Mouse (Mus musculus) cortical plate, adult 2 months (tissue): ENCODE results near the gene Anks1b. TPM values are rescaled to one million over a fixed set of nuclear protein-coding genes. Genes with fewer than 3 reads are reported as not detected.
A peak's percentile ranks its signal among the peaks of the same experiment; 100 is the strongest.

ENCODE experiments used
- H3K27ac ChIP-seq: fragments of 200-500 bp; 2 replicates; pipeline ENCODE4 v1.5.1; 2012; ENCODE audit warnings: low read length, control low read depth, inconsistent platforms; ENCODE audit not compliant: insufficient read depth
- H3K4me1 ChIP-seq: fragments of 200-500 bp; 2 replicates; pipeline ENCODE4 v1.6.1; 2011; ENCODE audit warnings: low read length; ENCODE audit not compliant: control insufficient read depth, insufficient read depth
- H3K4me3 ChIP-seq: fragments of 200-500 bp; 2 replicates; pipeline ENCODE4 v1.5.1; 2011; ENCODE audit warnings: mild to moderate bottlenecking, low read length, control low read depth; ENCODE audit not compliant: insufficient read depth
- CTCF ChIP-seq: fragments of 200-500 bp; IDR thresholded peaks from 2 replicates; pipeline ENCODE4 v1.5.1; 2011; ENCODE audit warnings: mild to moderate bottlenecking, control low read depth, low read length; ENCODE audit not compliant: insufficient read depth; ENCODE audit errors: extremely low read depth
- POLR2A ChIP-seq: fragments of 200-500 bp; IDR thresholded peaks from 2 replicates; pipeline ENCODE4 v1.6.1; 2011; ENCODE audit warnings: mild to moderate bottlenecking, low read length, control low read depth; ENCODE audit not compliant: insufficient read depth; ENCODE audit errors: extremely low read depth
- polyA plus RNA-seq: library from polyadenylated mRNA; depleted of rRNA; stranded (reverse); fragments of >200 nt; gene quantifications from 2 replicates; pipeline ENCODE4 v1.2.3, GENCODE M21; 2012

Gene Anks1b
- polyA plus RNA-seq, 1 experiment = 238 TPM

- Histone ChIP-seq H3K4me1 (peaks cover 2% of the 10 kb centered on the region; the same call in 1 of the 2 replicates), H3K27ac (no peak overlapping the region), H3K4me3 (no peak overlapping the region)
- no peak for TF ChIP-seq POLR2A
- no peak for TF ChIP-seq CTCF
Measured at GRCm38 (mm10) chr10:89942180-89942579, 68.9 kb downstream of the Anks1b start.

- no peak overlapping the region for H3K4me3 ChIP-seq
- H3K27ac ChIP-seq = no peak overlapping the region
- peaks cover 2% of the 10 kb centered on the region; the same call in 1 of the 2 replicates for H3K4me1 ChIP-seq
- TF ChIP-seq POLR2A (no peak), CTCF (no peak)
Measured at GRCm38 (mm10) chr10:89946636-89947349, 73.5 kb downstream of the Anks1b start.

- TF ChIP-seq CTCF (no peak), POLR2A (no peak)
- no peak overlapping the region for H3K4me3 ChIP-seq
- no peaks in the 10 kb centered on the region; the same call in 1 of the 2 replicates for H3K4me1 ChIP-seq
- H3K27ac ChIP-seq = no peak overlapping the region
Measured at GRCm38 (mm10) chr10:89974361-89974760, 101.1 kb downstream of the Anks1b start.

GRCm38 (mm10) chr10:89975431-89975841, 102.1 kb downstream of the Anks1b start:
- no peak for TF ChIP-seq POLR2A
- peak; percentile 55 for TF ChIP-seq CTCF
- no peaks in the 10 kb centered on the region; the same call in 1 of the 2 replicates for H3K4me1 ChIP-seq
- no peak overlapping the region for H3K27ac ChIP-seq
- H3K4me3 ChIP-seq = no peak overlapping the region

- no peak for TF ChIP-seq POLR2A
- no peak for TF ChIP-seq CTCF
- H3K4me3 ChIP-seq = no peak overlapping the region
- H3K4me1 ChIP-seq = no peaks in the 10 kb centered on the region; the same call in 1 of the 2 replicates
- no peak overlapping the region for H3K27ac ChIP-seq
Measured at GRCm38 (mm10) chr10:89976577-89976976, 103.3 kb downstream of the Anks1b start.

GRCm38 (mm10) chr10:89994171-89994570, 120.9 kb downstream of the Anks1b start:
- TF ChIP-seq POLR2A (no peak), CTCF (no peak)
- H3K27ac ChIP-seq = no peak overlapping the region
- peaks cover 6% of the 10 kb centered on the region; the same call in 1 of the 2 replicates for H3K4me1 ChIP-seq
- no peak overlapping the region for H3K4me3 ChIP-seq

GRCm38 (mm10) chr10:89995621-89996428, 122.5 kb downstream of the Anks1b start:
- TF ChIP-seq POLR2A (no peak), CTCF (no peak)
- Histone ChIP-seq H3K4me1 (peaks cover 6% of the 10 kb centered on the region; the same call in 1 of the 2 replicates), H3K27ac (no peak overlapping the region; the same call in none of the 2 replicates), H3K4me3 (no peak overlapping the region)

- TF ChIP-seq CTCF = no peak
- no peak for TF ChIP-seq POLR2A
- Histone ChIP-seq H3K27ac (no peak overlapping the region), H3K4me1 (no peaks in the 10 kb centered on the region; the same call in 1 of the 2 replicates), H3K4me3 (no peak overlapping the region)
Measured at GRCm38 (mm10) chr10:90003980-90004729, 130.8 kb downstream of the Anks1b start.

GRCm38 (mm10) chr10:90004882-90005281, 131.6 kb downstream of the Anks1b start:
- TF ChIP-seq POLR2A (no peak), CTCF (no peak)
- Histone ChIP-seq H3K27ac (no peak overlapping the region), H3K4me1 (no peaks in the 10 kb centered on the region; the same call in 1 of the 2 replicates), H3K4me3 (no peak overlapping the region)
